Mouse (Mus musculus) embryonic stem cell, embryonic (primary cell): Measurements from ENCODE around the gene Cacna1c.
"Not testable (repeated sequence)": the region's sequence is repeated elsewhere in the genome, so short reads cannot be mapped to it uniquely, and the experiment has no call there.

Experiments used
- CTCF ChIA-PET, 4 experiments: fragments of 300-600 bp in 2 of 4; fragments of 350-600 bp in 2 of 4; sonication (Branson Sonifier 250); formaldehyde crosslinking; loops; one replicate each; lab custom pipeline; 2022; ENCODE audit warnings: inconsistent platforms in 2 of 4; lab: Charles Lee
- POLR2A ChIA-PET, 4 experiments: fragments of 300-600 bp in 2 of 4; fragments of 350-600 bp in 2 of 4; sonication (Branson Sonifier 250); formaldehyde crosslinking; loops; one replicate each; lab custom pipeline; 2022; ENCODE audit warnings: antibody characterized with exemption in 4 of 4, inconsistent platforms in 1 of 4; lab: Charles Lee

The Cacna1c gene

DNA sequence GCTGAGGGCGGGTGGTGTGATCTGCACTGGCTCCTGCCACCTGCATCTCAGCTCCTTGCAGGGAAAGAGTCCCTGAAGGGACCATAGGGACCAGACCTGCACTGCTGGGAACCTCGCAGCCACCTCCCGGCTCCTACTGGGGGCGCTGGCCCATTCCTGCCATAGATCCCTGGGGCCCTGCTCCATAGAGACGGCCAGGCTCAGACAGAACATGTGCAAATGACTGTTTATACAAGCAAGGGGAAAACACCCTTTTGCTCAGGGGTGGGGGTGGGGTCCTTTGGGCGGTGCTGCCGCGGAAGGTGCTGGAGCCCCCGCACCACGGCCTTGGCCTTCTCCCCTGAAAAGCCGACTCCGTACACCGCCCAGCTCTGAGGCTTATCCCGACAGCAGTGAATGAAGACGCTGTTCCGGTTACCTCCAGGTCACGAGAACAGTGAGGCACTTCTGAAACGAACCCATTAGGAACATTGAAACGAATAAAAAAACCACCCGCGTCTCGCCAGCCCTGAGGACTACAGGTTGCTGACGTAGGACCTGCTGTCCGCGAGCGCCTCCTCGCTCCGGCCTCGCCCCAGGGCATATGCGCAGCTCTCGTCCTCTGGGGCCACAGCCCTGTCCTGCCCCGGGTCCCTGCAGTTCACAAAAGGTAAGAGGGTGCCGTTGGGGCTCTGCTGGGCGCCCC lies 602.7 kb downstream of the Cacna1c start:
- CTCF ChIA-PET = interaction anchor here (0.5 to 1.7 kb wide), 15 partner anchors 14 to 1632 kb away, joined by 3 to 24 read pairs (median 4); partner anchors contain the start of genes Ankrd26 (in 1 of the 4) and Dcp1b (in 1 of the 4)
- POLR2A ChIA-PET = interaction anchor here in 3 of 4 experiments (0.5 to 1.8 kb wide), 7 partner anchors 9 to 1707 kb away, joined by 3 to 7 read pairs (median 4); partner anchors contain the start of gene Ankrd26 (in 1 of the 3)

- CTCF ChIA-PET = interaction anchor here (0.5 to 1.4 kb wide), 10 partner anchors 15 to 1633 kb away, joined by 3 to 24 read pairs (median 4); partner anchors contain the start of gene Ankrd26 (in 1 of the 4)
- POLR2A ChIA-PET = interaction anchor here in 2 of 4 experiments (0.7 to 1.8 kb wide), 4 partner anchors 9 to 1708 kb away, joined by 4 to 7 read pairs (median 4); partner anchors contain the start of gene Ankrd26 (in 1 of the 2)
Measured at GRCm38 (mm10) chr6:118592662-118593376, 603.4 kb downstream of the Cacna1c start.

DNA sequence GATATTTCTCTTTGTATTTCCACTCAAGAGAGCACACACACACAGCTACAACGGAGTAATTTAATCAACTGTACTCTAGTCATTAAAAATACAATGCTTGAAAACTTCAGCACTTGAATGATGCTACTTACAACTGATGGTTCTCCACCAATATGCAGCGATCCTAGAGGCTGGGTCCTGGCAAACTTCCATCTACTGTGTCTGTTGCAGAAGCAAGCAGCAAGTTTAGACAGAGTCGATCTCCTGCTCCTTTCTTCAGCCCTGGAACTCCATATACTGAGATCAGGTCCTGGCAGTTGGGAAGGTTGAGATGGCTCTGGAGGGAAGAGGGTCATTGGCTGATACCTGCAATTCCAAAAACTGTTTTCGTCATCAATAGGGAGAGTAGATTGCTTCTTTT lies 617.5 kb downstream of the Cacna1c start:
- POLR2A ChIA-PET, CTCF ChIA-PET: not testable (repeated sequence)

DNA sequence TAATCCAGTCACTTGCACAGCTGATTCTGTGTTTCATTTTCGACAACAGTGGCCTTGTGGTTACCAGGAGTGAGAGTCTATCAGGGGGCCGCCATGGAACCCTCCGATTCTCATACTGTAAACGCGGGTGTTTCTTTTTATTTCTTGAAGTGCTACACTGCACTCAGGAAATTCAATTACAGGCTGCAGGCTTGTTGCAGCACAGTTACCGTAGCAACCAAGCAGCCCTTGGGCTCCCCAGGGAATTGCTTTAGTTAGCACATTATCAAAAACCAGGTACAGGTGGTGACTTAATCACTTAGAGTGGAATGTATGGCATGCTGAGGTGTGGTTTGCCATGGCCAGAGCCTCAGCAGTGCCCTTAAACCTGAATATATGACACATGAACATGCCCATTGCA lies 621.9 kb downstream of the Cacna1c start:
- ChIA-PET POLR2A (no interaction called here), CTCF (interaction anchor here in 1 of 4 experiments (0.6 kb wide), 1 partner anchor 10 kb away, joined by 3 read pairs; no protein-coding TSS in a partner anchor)

DNA sequence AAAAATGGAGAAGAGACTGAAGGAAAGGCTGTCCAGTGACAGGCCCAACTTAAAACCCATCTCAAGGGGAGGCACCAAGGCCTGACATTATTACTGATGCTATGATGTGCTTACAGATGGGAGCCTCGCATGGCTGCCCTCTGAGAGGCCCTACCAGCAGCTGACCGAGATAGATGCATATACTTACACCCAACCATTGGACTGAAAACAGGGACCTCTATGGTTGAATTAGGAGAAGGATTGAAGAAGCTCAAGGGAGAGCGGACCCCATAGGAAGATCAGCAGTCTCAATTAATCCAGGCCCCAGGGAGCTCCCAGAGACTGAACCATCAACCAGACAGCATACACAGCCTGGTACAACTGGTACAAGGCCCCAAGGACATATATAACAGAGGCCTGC lies 628.4 kb downstream of the Cacna1c start:
- POLR2A ChIA-PET = interaction anchor here in 1 of 4 experiments (0.5 kb wide), 1 partner anchor 496 kb away, joined by 3 read pairs; no protein-coding TSS in a partner anchor
- CTCF ChIA-PET = no interaction called here

- POLR2A ChIA-PET = interaction anchor here in 3 of 4 experiments (0.6 to 2.6 kb wide), 13 partner anchors 9 to 423 kb away, joined by 3 to 7 read pairs (median 3); partner anchors contain the start of genes Bms1 (in 1 of the 3), Csgalnact2 (in 1 of the 3) and Zfp248 (in 1 of the 3)
- CTCF ChIA-PET = interaction anchor here in 1 of 4 experiments (1.0 kb wide), 1 partner anchor 31 kb away, joined by 3 read pairs; no protein-coding TSS in a partner anchor
Measured at GRCm38 (mm10) chr6:118561745-118562609, 634.2 kb downstream of the Cacna1c start, which contains the start of gene Ankrd26. TSS of gene Ankrd26 (minus strand) at chr6:118562226.

- POLR2A ChIA-PET = interaction anchor here in 2 of 4 experiments (0.8 to 2.6 kb wide), 5 partner anchors 8 to 44 kb away, joined by 3 to 7 read pairs (median 3); no protein-coding TSS in a partner anchor
- CTCF ChIA-PET = interaction anchor here in 1 of 4 experiments (0.6 kb wide), 1 partner anchor 883 kb away, joined by 3 read pairs; no protein-coding TSS in a partner anchor
Measured at GRCm38 (mm10) chr6:118561225-118561624, 635.0 kb downstream of the Cacna1c start.

DNA sequence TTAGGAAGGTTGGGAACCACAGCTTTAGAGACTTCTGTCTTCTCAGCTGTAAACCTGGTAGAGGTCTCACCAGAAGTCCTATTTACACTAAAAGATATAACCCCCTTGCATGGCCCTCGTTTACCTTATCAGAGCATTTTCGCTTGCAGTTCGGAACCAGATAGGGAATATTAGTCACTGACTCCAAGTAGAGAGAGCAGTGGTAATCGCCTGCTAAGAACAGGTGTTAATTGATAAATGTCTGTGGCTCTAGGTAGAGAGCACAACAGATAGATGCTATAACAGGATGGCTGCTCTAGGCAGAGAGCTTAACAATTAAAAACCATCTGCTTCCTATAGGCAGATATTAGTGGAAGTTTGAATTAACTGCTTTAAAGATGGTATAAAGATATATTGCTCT lies 657.6 kb downstream of the Cacna1c start:
- CTCF ChIA-PET = no interaction called here
- POLR2A ChIA-PET = no interaction called here
